Mouse (Mus musculus) hindbrain, embryonic 15.5 days (tissue): ENCODE data around the gene Ric8a. TPM values are rescaled to one million over a fixed set of nuclear protein-coding genes. Genes with fewer than 3 reads are reported as not detected.
A peak's percentile ranks its signal among the peaks of the same experiment; 100 is the strongest.
"Not testable (repeated sequence)": the region's sequence is repeated elsewhere in the genome, so short reads cannot be mapped to it uniquely, and the experiment has no call there.

Experiments used
- ATAC-seq: fragments of 200-750 bp; cut with Nextera tagmentation; 2 replicates; pipeline ENCODE4 v1.8.0; 2017; ENCODE audit warnings: low read depth, moderate number of reproducible peaks, moderate TSS enrichment; ENCODE audit not compliant: low FRiP score
- H3K27ac ChIP-seq: fragments of 300-500 bp; sonication (generic); replicated peaks from 2 replicates; pipeline ENCODE4 v1.5.1; 2015; ENCODE audit warnings: mild to moderate bottlenecking, inconsistent platforms
- H3K27me3 ChIP-seq: fragments of 300-500 bp; sonication (generic); 2 replicates; pipeline ENCODE4 v1.6.1; 2015; ENCODE audit warnings: control low read depth, inconsistent platforms
- H3K36me3 ChIP-seq: fragments of 300-500 bp; sonication (generic); 2 replicates; pipeline ENCODE4 v1.6.1; 2015; ENCODE audit warnings: control low read depth, inconsistent platforms
- H3K4me1 ChIP-seq: fragments of 300-500 bp; sonication (generic); replicated peaks from 2 replicates; pipeline ENCODE4 v1.6.1; 2015; ENCODE audit warnings: control low read depth, inconsistent platforms
- H3K4me2 ChIP-seq: fragments of 300-500 bp; sonication (generic); 2 replicates; pipeline ENCODE4 v1.6.1; 2015; ENCODE audit warnings: moderate library complexity, mild to moderate bottlenecking, inconsistent platforms
- H3K4me3 ChIP-seq: fragments of 300-500 bp; sonication (generic); 2 replicates; pipeline ENCODE4 v1.5.1; 2015; ENCODE audit warnings: mild to moderate bottlenecking, inconsistent platforms
- H3K9ac ChIP-seq: fragments of 300-500 bp; sonication (generic); 2 replicates; pipeline ENCODE4 v1.6.1; 2015; ENCODE audit warnings: inconsistent platforms
- H3K9me3 ChIP-seq: fragments of 300-500 bp; sonication (generic); 2 replicates; pipeline ENCODE4 v1.6.1; 2016; ENCODE audit warnings: control low read depth, inconsistent platforms
- WGBS: fragments of 180-500 bp; shearing (Covaris S2); methylation state at CpG from one replicate; pipeline ENCODE4 v1.1.7; 2015; 5-methylcytosine and 5-hydroxymethylcytosine counted together
- polyA plus RNA-seq: library from polyadenylated mRNA; unstranded; fragments of >200 nt; fragmentation: Nextera tagmentation; extraction: Ambion mirVana; gene quantifications from 2 replicates; pipeline ENCODE4 v1.2.1, GENCODE M21; 2015

The Ric8a gene
- polyA plus RNA-seq, 1 experiment from 2014 or later = 104 TPM

DNA sequence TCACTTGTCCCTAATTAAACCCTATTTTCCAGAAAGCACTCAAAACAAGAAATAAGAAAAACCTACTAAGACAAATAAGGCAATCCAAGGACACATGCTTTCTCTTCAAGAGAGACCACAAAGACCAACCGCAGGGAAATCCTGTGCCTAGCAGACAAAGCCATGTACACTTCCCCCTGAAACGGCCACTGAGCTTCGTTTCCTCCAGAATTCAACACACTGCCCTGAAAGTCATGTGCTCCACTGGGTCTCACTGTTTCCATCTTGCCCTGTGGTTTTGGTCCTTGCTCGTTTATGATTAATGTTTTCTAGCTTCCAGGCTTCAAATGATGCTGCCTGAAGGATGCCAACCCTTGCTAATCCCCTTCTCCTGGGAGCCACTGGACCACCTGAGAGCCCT is 17.5 kb downstream of the Ric8a start:
- Histone ChIP-seq H3K27ac (no peak overlapping the region), H3K36me3 (peaks cover 5% of the 10 kb centered on the region; the same call in 1 of the 2 replicates), H3K9ac (no peak overlapping the region), H3K4me2 (no peak overlapping the region), H3K9me3 (no peaks in the 10 kb centered on the region), H3K27me3 (no peaks in the 10 kb centered on the region), H3K4me1 (no peaks in the 10 kb centered on the region), H3K4me3 (no peak overlapping the region)
- no peak for ATAC-seq
- 90% methylated on average over 4 of the region's 4 CpGs for WGBS

DNA sequence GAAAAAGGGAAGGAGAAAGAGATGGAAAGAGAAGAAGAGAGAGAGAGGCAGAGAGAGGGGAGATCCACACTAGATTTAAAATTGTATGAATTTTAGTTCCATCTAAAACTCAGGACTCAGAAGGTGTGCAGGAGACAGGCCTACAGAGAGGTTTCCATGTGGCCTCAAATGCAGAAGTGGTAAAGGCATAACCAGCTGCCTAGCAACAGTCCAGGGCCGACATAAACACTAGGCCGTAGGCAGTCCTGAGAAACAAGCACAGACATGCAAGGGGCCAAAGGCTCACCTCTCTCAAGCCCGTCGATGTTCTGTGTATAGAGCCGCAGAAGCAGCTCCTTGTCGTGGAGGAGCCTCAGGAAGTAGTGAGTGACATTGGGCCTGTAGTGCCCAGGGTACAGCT is 20.6 kb downstream of the Ric8a start:
- 92% methylated on average over 6 of the region's 6 CpGs for WGBS
- no peaks in the 10 kb centered on the region for H3K27me3 ChIP-seq
- no peak overlapping the region for H3K4me2 ChIP-seq
- no peaks in the 10 kb centered on the region for H3K9me3 ChIP-seq
- peaks cover 5% of the 10 kb centered on the region; the same call in 1 of the 2 replicates for H3K36me3 ChIP-seq
- peaks cover 9% of the 10 kb centered on the region for H3K4me1 ChIP-seq
- H3K27ac ChIP-seq = no peak overlapping the region
- no peak overlapping the region for H3K9ac ChIP-seq
- no peak overlapping the region for H3K4me3 ChIP-seq
- ATAC-seq = no peak

DNA sequence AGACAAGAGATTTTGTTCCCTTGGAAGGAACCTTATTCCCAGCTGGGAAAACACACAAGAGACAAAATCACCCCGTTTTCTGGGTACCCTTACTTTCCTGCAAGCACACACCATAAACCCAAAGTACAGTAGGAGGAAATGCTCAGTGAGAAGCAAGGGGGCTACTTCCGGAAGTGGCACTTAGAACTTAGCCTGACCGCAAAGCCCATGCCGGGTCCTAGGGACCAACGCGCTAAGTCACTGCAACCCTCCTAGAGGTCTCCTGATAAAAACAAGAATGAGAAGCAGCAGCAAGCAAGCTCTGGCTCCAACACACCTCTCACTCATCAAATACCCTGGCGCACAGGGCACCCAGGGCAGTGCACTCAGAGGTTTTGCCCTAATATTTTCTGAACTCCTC is 22.6 kb downstream of the Ric8a start:
- ATAC-seq = no peak
- no peak overlapping the region for H3K9ac ChIP-seq
- WGBS = 91% methylated on average over 7 of the region's 7 CpGs
- H3K27me3 ChIP-seq = no peaks in the 10 kb centered on the region
- H3K4me2 ChIP-seq = no peak overlapping the region
- peaks cover 5% of the 10 kb centered on the region; the same call in 1 of the 2 replicates for H3K36me3 ChIP-seq
- no peak overlapping the region for H3K4me3 ChIP-seq
- no peaks in the 10 kb centered on the region for H3K9me3 ChIP-seq
- H3K27ac ChIP-seq = no peak overlapping the region
- H3K4me1 ChIP-seq = peaks cover 19% of the 10 kb centered on the region

DNA sequence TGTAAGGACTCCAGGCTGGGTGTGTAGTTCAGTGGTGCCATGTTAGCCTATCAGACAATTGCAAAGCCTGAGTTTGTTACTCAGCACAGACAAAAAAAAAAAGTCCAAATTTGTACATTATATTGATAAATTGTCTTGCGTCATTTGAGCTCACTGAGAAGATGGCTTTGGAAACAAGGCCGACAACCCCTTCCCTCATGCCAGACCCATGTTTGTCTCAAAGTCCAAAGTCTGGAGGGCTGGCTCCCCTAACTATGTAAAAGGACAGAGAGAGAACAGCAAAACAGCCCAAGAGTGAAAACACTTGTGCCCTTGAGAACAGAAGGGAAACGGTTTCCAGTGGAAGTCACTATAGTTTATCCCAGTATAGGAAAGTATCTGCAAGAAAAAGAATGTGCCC is 23.7 kb downstream of the Ric8a start:
- no peak for ATAC-seq
- H3K36me3 ChIP-seq = peaks cover 5% of the 10 kb centered on the region; the same call in 1 of the 2 replicates
- peaks cover 19% of the 10 kb centered on the region for H3K4me1 ChIP-seq
- 90% methylated on average over 3 of the region's 3 CpGs for WGBS
- no peak overlapping the region for H3K4me3 ChIP-seq
- H3K27me3 ChIP-seq = no peaks in the 10 kb centered on the region
- H3K4me2 ChIP-seq = peak overlapping the region; percentile 61
- H3K9ac ChIP-seq = no peak overlapping the region
- no peak overlapping the region for H3K27ac ChIP-seq
- no peaks in the 10 kb centered on the region for H3K9me3 ChIP-seq

DNA sequence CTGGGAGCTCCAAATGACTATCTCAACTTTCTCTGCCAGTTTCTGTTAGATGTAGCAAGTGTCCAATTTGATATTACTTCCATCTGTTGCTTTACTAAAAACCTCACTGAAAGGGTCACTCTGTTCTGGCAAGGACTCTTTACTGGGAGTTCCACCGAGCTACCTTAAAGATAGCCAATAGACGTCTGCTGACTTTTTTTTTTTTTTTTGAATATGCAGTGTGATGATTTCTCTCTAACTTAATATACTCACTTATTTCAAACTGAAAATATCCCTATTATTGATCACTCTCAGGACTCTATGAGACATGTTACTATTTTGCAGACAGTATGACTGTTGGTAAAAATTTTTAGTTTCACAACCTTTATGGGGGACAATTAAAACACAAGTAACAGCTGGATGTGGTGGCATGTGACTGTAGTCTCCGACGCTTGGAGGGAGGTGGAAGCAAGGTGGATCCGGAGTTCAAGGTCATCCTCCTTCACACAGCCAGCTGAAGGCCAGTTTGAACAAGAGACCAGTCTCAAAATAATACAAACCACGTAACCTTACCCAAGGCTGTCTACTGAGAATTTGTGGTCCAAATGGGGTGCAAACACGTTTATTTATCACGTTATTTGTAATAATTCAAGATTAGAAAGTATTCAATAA is 24.2 kb downstream of the Ric8a start:
- peaks cover 19% of the 10 kb centered on the region for H3K4me1 ChIP-seq
- H3K4me2 ChIP-seq = peak overlapping the region; percentile 61
- ATAC-seq = no peak
- H3K4me3 ChIP-seq = peak overlapping the region; percentile 62
- peak overlapping the region; percentile 86 for H3K27ac ChIP-seq
- H3K9ac ChIP-seq = peak overlapping the region; percentile 65
- H3K27me3 ChIP-seq = no peaks in the 10 kb centered on the region
- no peaks in the 10 kb centered on the region for H3K9me3 ChIP-seq
- WGBS = 26% methylated on average over 8 of the region's 8 CpGs
- peaks cover 2% of the 10 kb centered on the region; the same call in 1 of the 2 replicates for H3K36me3 ChIP-seq

DNA sequence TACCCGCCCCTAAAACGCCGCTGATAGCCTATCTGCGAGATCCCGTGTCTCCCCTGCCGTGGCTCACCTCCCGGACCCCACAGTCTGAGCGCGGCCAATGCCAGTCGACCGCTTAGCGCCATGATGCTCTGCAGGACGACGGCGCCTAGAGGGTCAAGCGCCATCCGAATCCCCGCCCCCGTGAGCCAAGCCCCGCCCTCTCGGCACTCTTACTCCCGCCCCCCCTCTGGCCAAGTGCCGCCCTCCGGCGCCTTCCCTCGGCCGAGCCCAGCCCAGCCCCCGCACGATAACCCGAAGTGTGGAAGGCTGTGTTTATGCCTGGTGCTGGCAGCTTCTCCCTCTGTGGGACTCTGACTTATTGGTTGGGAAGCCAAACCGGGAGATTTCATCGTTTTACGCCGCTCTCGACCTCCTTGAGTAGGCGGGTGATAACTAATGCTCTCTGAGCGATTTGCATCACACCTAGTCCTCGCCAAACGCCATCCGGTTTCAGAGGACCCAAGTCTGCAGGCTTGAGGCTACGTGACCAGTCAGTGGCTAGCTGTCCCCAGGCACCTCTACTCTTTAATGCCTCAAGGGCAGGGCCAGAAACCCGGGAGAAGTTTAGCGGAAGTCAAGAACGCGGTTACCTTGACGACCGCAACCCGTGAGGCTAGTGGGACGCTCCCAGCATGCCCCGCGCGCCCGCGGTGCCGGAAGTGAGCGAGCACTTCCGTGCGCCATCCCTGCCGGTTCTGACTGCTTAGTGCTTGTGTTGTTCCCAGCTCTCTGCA is 25.1 kb downstream of the Ric8a start, which contains the start of the genes Psmd13 and Sirt3:
Gene Psmd13 (plus strand): TSS at position 273 of the 773 bp plus-strand sequence.
Gene Sirt3 (minus strand): TSS at position 614 of the 773 bp plus-strand sequence.
- no peaks in the 10 kb centered on the region for H3K9me3 ChIP-seq
- peak; percentile 95 for ATAC-seq
- peak within 1 kb of the TSS; percentile 86 for H3K27ac ChIP-seq
- H3K4me1 ChIP-seq = peaks cover 19% of the 10 kb centered on the region
- peaks cover 9% of the 10 kb centered on the region; the same call in 1 of the 2 replicates for H3K36me3 ChIP-seq
- H3K4me3 ChIP-seq = peak within 1 kb of the TSS; percentile 62
- H3K27me3 ChIP-seq = no peaks in the 10 kb centered on the region
- H3K9ac ChIP-seq = peak within 1 kb of the TSS; percentile 69
- H3K4me2 ChIP-seq = peak within 1 kb of the TSS; percentile 61
- under 1% methylated on average over 59 of the region's 59 CpGs for WGBS

DNA sequence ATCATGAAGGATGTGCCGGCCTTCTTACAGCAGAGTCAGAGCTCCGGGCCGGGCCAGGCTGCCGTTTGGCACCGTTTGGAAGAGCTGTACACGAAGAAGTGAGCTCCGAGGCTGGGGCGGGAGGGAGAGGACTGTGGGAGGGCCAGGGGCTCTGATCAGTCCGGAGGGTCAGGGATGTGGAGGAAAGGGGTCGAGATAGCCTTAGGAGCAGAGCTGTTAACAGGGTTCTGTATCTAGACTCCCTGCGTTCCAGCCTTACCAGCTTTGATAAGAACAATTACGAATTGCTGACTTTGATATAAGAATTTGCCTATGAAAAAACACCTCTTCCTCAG is 25.7 kb downstream of the Ric8a start:
- H3K9me3 ChIP-seq = no peaks in the 10 kb centered on the region
- no peaks in the 10 kb centered on the region for H3K27me3 ChIP-seq
- peaks cover 14% of the 10 kb centered on the region for H3K36me3 ChIP-seq
- peak overlapping the region; percentile 61 for H3K4me2 ChIP-seq
- ATAC-seq = peak; percentile 57; the same call in 1 of the 2 replicates
- peak overlapping the region; percentile 86 for H3K27ac ChIP-seq
- H3K4me1 ChIP-seq = peaks cover 19% of the 10 kb centered on the region
- peak overlapping the region; percentile 69 for H3K9ac ChIP-seq
- peak overlapping the region; percentile 62 for H3K4me3 ChIP-seq
- 0% methylated on average over 12 of the region's 12 CpGs for WGBS

DNA sequence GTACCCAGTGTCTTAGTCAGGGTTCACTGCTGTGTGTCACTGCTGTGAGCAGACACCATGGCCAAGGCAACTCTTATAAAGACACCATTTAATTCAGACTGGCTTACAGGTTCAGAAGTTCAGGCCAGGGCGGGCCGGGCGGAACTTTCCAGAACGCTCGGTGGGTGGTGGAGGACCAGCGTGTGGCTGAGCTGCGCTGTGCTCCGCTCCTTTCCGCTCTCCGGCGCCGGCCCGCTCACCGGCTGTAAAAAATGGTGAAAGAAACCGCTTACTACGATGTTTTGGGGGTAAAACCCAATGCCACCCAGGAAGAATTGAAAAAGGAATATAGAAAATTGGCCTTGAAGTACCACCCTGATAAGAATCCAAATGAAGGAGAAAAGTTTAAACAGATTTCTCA is 33.9 kb downstream of the Ric8a start:
- not testable (repeated sequence) for H3K9ac ChIP-seq, H3K27ac ChIP-seq, ATAC-seq, H3K4me2 ChIP-seq, H3K4me3 ChIP-seq, H3K9me3 ChIP-seq, H3K4me1 ChIP-seq, H3K27me3 ChIP-seq
- 96% methylated on average over 16 of the region's 16 CpGs for WGBS
- peaks cover 65% of the 10 kb centered on the region for H3K36me3 ChIP-seq

DNA sequence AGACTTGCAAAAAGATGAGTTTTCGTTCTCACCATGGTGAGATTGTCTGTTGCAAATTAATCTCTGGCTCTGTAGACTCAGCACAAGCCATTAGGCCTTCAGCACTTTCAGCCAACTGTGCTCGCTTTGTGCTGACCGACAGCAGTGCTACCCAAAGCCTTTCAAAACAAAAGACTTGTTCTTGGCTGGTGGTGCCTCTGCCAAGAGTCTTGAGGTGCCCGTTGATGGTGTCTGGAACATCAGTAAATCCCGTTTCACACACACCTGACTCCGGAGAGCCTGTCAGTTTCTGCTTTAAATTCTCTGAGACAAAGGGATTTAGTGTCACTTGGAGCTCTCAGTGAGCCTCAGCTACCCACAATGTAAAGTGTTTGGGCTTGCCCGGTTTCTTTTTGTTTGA is 37.3 kb downstream of the Ric8a start:
- 93% methylated on average over 7 of the region's 7 CpGs for WGBS

DNA sequence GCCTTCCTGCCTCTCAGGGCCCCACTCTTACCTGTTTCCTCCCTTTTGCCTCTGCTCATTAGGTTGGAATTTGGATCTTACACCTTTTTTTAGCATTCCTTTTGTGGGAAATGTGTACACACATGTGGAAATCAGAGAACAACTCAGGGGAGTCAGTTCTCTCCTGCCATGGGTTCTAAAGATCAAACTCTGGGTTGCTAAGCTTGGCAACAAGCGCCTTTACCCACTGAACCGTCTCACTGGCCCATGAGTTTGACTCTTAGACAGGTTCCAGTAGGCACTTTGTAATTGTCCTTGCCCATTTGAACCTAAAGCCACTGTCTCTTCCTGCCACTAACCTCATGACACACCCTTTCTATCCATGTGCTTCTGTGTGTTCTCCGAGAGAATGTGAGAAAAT is 37.9 kb downstream of the Ric8a start:
- Histone ChIP-seq H3K9ac (no peak overlapping the region), H3K27me3 (no peaks in the 10 kb centered on the region), H3K36me3 (peaks cover 66% of the 10 kb centered on the region), H3K4me1 (no peaks in the 10 kb centered on the region), H3K9me3 (no peaks in the 10 kb centered on the region), H3K27ac (no peak overlapping the region), H3K4me2 (no peak overlapping the region), H3K4me3 (no peak overlapping the region)
- no peak for ATAC-seq
- 94% methylated on average over 3 of the region's 3 CpGs for WGBS

More for the DNA sequence above, 37.3 kb downstream of the Ric8a start:
- no peaks in the 10 kb centered on the region for H3K27me3 ChIP-seq
- H3K4me1 ChIP-seq = no peaks in the 10 kb centered on the region
- no peak for ATAC-seq
- H3K9me3 ChIP-seq = no peaks in the 10 kb centered on the region
- H3K4me3 ChIP-seq = no peak overlapping the region
- no peak overlapping the region for H3K9ac ChIP-seq
- no peak overlapping the region for H3K4me2 ChIP-seq
- no peak overlapping the region for H3K27ac ChIP-seq
- peaks cover 71% of the 10 kb centered on the region for H3K36me3 ChIP-seq

DNA sequence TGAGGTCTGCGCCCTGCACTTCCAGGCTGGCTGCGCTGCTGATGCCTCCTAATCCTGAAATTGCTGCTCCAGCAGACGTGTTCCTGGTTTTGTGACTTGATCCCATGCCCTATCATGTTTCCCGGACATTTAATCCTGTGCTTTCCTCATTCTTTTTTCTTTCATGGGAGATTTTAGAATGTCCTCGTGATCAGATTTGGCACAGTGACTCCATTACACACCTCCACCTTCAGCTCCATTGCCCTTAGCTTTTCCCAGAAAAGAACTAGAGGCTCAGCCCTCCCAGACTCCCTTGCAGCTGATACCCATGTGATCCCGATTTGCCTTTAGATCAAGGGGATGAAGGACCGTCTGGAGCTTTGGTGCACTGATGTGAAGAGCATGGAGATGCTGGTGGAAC is 41.1 kb downstream of the Ric8a start:
- WGBS = 94% methylated on average over 7 of the region's 7 CpGs
- H3K27me3 ChIP-seq = no peaks in the 10 kb centered on the region
- no peaks in the 10 kb centered on the region for H3K9me3 ChIP-seq
- no peak overlapping the region for H3K4me3 ChIP-seq
- no peak overlapping the region for H3K27ac ChIP-seq
- peaks cover 47% of the 10 kb centered on the region for H3K36me3 ChIP-seq
- H3K9ac ChIP-seq = no peak overlapping the region
- H3K4me2 ChIP-seq = no peak overlapping the region
- H3K4me1 ChIP-seq = no peaks in the 10 kb centered on the region; the same call in 1 of the 2 replicates
- no peak for ATAC-seq

DNA sequence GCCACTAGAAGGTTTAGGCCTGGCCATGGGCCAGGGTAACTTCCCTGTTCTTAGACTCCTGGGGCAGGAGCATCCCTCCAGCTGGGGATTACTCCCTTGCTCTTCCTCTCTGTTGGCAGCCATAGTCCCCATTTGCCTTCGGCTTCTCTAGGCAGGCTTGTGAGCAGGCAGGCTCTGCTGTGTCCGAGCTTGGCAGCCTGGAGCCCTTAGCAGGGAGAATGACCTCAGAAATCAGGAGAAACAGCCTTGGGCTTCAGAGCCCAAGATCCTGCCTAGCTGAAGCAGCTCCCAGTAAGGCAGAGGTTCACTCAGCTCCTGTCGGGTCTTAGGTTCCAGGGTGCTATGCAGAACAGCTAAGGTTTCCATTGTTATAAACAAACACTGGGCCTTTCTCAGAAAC is 42.4 kb downstream of the Ric8a start:
- H3K36me3 ChIP-seq = peaks cover 41% of the 10 kb centered on the region
- WGBS = 79% methylated on average over 3 of the region's 3 CpGs
- no peak overlapping the region for H3K9ac ChIP-seq
- no peak overlapping the region for H3K27ac ChIP-seq
- H3K4me2 ChIP-seq = no peak overlapping the region
- H3K27me3 ChIP-seq = no peaks in the 10 kb centered on the region
- no peak overlapping the region for H3K4me3 ChIP-seq
- peaks cover 6% of the 10 kb centered on the region for H3K4me1 ChIP-seq
- ATAC-seq = no peak
- H3K9me3 ChIP-seq = no peaks in the 10 kb centered on the region
